Mouse (Mus musculus): ENCODE measurements at regions not wholly inside any gene's neighbourhood (a gene's known extent, or its start where the extent isn't known, plus 50 kb on each side); places are given as distances from the start of the nearest gene placed in this dataset.

GRCm38 (mm10) chr6:61103459-61104234 lies 76.5 kb upstream of the Ccser1 start:
- no peak for TF ChIP-seq CTCF (IDR thresholded peaks at IDR 0.05; ENCODE audit: insufficient read depth, low read length)
- TF ChIP-seq POLR2A (IDR thresholded peaks at IDR 0.05; ENCODE audit: borderline replicate concordance, extremely low read depth, low read depth, low read length): no peak

Data from lung, adult 2 months (tissue).